Mouse (Mus musculus): ENCODE data around the gene Cops3. TPM values are rescaled to one million over a fixed set of nuclear protein-coding genes. Genes with fewer than 3 reads are reported as not detected.
A peak's percentile ranks its signal among the peaks of the same experiment; 100 is the strongest.

Gene Cops3
- total RNA-seq, 2 experiments from 2014 or later = 69.7 to 72.3 TPM

DNA sequence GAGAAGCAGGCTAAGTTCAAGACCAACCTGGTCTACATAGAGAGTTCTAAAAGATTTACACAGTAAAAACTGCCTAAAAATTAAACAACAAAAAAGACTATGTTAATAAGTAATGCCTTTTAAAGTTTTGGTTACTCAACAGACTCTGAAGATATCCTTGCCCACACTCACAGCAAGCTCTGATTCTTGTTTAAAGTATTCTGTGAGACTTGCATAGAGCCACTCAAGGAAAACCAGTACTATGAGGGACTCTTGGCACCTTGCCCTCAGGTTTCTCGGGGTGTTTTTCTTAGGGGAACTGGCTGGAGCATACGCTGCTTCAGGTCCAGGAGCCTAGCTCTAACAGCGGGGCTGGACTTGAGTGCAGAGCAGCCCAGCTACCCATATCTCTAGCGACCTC is 60.2 kb downstream of the Cops3 start:
- DNase-seq (ENCODE audit: low spot score in 2 of 2) = no peak

GRCm38 (mm10) chr11:59778874-59779223 is 60.8 kb downstream of the Cops3 start:
- DNase-seq (ENCODE audit: low spot score in 2 of 2) = no peak

DNA sequence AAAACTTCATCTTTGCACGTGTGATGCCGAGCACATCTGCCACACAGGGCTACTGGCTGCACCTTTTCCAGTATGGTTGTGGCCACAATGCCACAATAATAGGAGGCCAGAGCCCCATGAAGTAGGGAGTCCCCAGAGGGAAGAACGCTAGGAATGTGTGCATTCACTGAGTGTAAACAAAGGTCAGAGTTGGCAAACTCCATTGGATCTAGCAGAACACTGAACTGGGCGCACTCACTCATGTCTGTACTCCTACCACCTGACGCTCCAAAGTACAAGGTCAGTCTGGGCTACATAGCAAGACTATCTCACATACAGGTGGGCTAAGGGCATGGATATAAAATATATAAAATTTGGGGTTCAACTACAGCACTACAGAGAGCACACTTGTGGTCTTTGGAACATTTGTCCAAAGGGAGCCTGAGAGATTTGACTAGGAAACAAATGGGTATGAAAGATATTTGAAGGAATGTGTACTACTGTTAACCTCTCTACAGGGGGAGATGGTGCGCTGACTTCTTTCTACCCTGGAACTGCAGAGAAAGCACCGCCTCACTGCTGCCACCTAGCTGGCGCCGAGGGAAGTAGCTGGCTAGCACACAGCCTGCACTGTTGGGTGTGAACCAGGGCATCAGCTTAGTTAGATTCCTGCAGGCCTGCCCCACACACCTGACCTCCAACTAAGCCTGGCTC is 61.3 kb downstream of the Cops3 start:
- DNase-seq (ENCODE audit: low spot score in 2 of 2) = peak; percentile 69 to 75

DNA sequence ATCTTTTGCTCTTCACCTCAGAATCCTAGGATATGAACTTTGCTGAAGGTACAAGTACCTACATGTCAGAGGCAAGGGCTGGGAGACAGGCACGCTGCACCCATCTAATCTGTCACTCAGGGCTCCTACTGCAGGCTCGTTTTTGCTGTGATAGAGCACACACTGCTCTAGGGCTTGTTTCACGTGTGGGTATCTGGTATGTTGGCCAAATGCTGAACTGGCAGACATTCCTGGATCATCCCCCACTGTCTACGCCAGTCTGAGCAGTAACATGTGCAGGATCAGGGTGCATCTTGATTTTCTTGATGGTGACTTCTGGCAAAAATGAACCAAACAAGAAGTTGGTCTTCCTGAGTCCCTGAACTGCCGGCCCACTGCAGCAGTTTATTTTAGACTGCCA is 62.4 kb downstream of the Cops3 start:
- peak in 1 of 2 experiments; percentile 44 for DNase-seq (ENCODE audit: low spot score in 2 of 2)

DNA sequence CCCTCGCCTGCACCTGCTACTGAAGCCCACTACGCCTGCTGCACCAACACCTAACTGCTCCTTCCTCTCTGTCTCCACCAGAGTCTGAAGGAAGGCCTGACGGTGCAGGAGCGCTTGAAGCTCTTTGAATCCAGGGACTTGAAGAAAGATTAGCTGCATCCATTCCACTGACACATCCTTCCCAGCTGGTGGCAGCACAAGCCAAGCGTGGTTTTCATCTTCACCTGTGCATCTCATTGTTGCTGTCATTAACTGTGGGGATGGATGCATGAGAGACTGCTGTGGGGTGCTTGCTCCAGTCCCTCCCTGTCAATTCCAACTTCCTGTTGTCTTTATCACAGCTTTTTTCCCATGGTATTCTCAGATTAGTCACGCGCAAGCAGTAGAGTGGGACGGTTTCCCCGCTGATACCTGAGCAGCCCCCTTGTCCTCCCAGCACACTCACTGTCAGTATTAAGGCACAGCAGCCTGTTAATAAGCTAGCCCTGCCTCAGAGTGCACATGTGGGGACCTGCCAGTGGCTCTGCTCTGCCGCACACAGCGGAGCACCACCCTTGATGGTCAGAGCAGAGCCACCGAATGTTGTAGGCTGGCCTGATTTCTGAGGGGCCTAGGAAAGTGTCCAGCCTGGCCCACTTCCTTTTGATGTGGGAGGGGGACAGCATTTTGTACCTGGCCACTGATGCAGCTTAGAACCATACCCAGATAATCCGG is 64.0 kb downstream of the Cops3 start:
- no peak for DNase-seq (ENCODE audit: low spot score in 2 of 2)

- no peak for DNase-seq (ENCODE audit: low spot score in 2 of 2)
Measured at GRCm38 (mm10) chr11:59774522-59774921, 65.1 kb downstream of the Cops3 start.

GRCm38 (mm10) chr11:59772902-59773301 is 66.7 kb downstream of the Cops3 start:
- DNase-seq (ENCODE audit: low spot score in 2 of 2) = no peak

DNA sequence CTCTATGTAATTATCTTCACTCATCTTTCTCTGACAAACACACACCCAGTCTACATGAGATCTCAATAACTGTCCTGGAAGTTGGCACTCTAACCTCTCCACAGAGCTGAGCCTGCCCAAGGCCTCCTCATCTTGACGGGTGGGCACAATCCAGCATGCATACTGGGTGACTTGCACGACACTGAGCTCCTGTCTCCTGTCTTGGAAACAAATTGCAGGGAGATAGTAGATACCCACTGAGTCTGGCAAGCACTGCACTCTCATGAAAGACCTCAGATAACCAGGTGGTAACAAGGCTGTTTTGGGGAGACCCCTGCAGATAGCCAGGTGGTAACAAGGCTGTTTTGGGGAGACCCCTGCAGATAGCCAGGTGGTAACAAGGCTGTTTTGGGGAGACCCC is 67.3 kb downstream of the Cops3 start:
- no peak for DNase-seq (ENCODE audit: low spot score in 2 of 2)

- DNase-seq (ENCODE audit: low spot score in 2 of 2) = no peak
Measured at GRCm38 (mm10) chr11:59770753-59771152, 68.9 kb downstream of the Cops3 start.

- no peak for DNase-seq (ENCODE audit: low spot score in 2 of 2)
Measured at GRCm38 (mm10) chr11:59769738-59770137, 69.9 kb downstream of the Cops3 start.

DNA sequence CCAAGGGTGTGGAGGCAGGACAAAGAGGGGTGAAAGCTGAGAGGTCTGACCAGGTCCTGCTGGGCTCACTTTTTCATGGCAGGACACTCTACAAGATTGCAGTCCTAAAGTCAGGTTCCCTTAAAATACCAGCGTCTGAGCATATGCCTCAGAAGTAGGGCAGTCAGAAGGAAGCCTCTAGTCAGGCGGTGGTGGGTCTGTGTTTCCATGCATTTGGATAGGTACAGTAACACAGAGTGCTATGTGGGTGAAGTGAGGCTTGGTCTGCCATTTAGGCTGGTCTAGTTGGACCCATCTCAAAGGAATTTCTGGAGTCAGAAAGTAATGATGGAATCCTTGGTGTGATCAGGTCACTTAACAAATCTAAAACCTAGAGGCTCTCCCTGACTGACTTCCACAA is 70.3 kb downstream of the Cops3 start:
- no peak for DNase-seq (ENCODE audit: low spot score in 2 of 2)

Other genes starting within 250 kb of the Cops3 start
- gene Olfr223, start 246.5 kb downstream of the Cops3 start, total RNA-seq (2021) = not detected
- 100 to 1,000 TPM; 256 to 263 TPM for gene Mprip, start 178.5 kb downstream of the Cops3 start, total RNA-seq (2021)
- gene Pld6, start 52.2 kb downstream of the Cops3 start, total RNA-seq (2021) = under 1 TPM; 0.91 to 0.92 TPM
- 10 to 100 TPM; 34.6 to 40.1 TPM for gene Flcn, start 29.8 kb downstream of the Cops3 start, total RNA-seq (2021)
- gene Nt5m, start 391 bp downstream of the Cops3 start, total RNA-seq (2021) = 10 to 100 TPM; 60.5 to 63.3 TPM
- gene Med9, start 108.4 kb upstream of the Cops3 start, total RNA-seq (2021) = 10 to 100 TPM; 30.2 to 31.9 TPM
- gene Rasd1, start 125.1 kb upstream of the Cops3 start, total RNA-seq (2021) = 10 to 100 TPM; 51.3 to 56.5 TPM
- 1 to 10 TPM; 5.3 to 6.3 TPM for gene Pemt, start 206.7 kb upstream of the Cops3 start, total RNA-seq (2021)